Mouse (Mus musculus) erythroblast, embryonic 14.5 days (primary cell): ENCODE data around the gene Igfbp4. TPM values are rescaled to one million over a fixed set of nuclear protein-coding genes. Genes with fewer than 3 reads are reported as not detected.

Experiments
- H3K27me3 ChIP-seq: 2 replicates; pipeline ENCODE4 v1.6.1; 2012; ENCODE audit warnings: inconsistent platforms; ENCODE audit not compliant: control insufficient read depth
- H3K36me3 ChIP-seq: 2 replicates; pipeline ENCODE4 v1.6.1; 2012; ENCODE audit warnings: mild to moderate bottlenecking, inconsistent platforms; ENCODE audit not compliant: control insufficient read depth
- H3K4me1 ChIP-seq: 2 replicates; pipeline ENCODE4 v1.6.1; 2012; ENCODE audit warnings: inconsistent platforms; ENCODE audit not compliant: control insufficient read depth
- H3K4me3 ChIP-seq: replicated peaks from 2 replicates; pipeline ENCODE3; 2012; ENCODE audit warnings: moderate library complexity, mild to moderate bottlenecking, inconsistent platforms
- H3K9me3 ChIP-seq: 2 replicates; pipeline ENCODE4 v1.6.1; 2012; ENCODE audit warnings: low read length, inconsistent platforms, mixed read lengths; ENCODE audit not compliant: control insufficient read depth
- GATA1 ChIP-seq: IDR thresholded peaks from 2 replicates; pipeline ENCODE4 v1.6.1; 2012; ENCODE audit warnings: low read length, inconsistent platforms, mixed read lengths
- TAL1 ChIP-seq: IDR thresholded peaks from 3 replicates; pipeline ENCODE4 v1.6.1; 2012; ENCODE audit warnings: low read length, inconsistent platforms, mixed read lengths
- polyA plus RNA-seq: library from polyadenylated mRNA; stranded (reverse); fragments of >175 nt; gene quantifications from 2 replicates; pipeline ENCODE4 v1.2.3, GENCODE M21; 2012

The Igfbp4 gene
- polyA plus RNA-seq, 1 experiment, result 2.9 TPM

- H3K27me3 ChIP-seq, result no peaks in the 10 kb centered on the region
- H3K4me3 ChIP-seq, result no peak overlapping the region
- TF ChIP-seq GATA1, result no peak
- no peaks in the 10 kb centered on the region for H3K9me3 ChIP-seq
- H3K36me3 ChIP-seq, result no peaks in the 10 kb centered on the region
- H3K4me1 ChIP-seq, result no peaks in the 10 kb centered on the region
Measured at GRCm38 (mm10) chr11:99071866-99072265, 30.8 kb downstream of the Igfbp4 start.

DNA sequence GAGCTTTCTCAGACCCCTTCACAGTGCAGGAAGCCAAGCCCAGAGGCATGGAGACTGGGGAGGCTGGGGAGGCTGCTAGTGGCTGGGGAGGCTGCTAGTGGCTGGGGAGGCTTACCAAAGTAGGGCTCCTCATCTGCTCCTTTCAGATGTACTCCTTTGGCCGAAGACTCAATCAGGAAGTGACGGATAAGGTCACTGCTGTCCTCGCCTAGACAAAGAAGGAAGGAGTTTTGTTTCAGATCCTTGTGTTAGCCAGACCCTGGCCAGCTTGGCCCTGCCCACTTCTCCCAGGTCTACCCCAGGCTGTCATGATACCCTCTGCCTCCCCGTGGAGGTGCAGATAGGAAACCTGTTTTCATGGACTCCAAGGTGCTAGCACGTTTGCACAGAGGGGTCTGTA, 32.7 kb downstream of the Igfbp4 start:
- Histone ChIP-seq H3K4me3 (no peak overlapping the region), H3K27me3 (no peaks in the 10 kb centered on the region), H3K36me3 (no peaks in the 10 kb centered on the region), H3K9me3 (no peaks in the 10 kb centered on the region), H3K4me1 (no peaks in the 10 kb centered on the region)
- TF ChIP-seq TAL1, result no peak
- TF ChIP-seq GATA1, result no peak

DNA sequence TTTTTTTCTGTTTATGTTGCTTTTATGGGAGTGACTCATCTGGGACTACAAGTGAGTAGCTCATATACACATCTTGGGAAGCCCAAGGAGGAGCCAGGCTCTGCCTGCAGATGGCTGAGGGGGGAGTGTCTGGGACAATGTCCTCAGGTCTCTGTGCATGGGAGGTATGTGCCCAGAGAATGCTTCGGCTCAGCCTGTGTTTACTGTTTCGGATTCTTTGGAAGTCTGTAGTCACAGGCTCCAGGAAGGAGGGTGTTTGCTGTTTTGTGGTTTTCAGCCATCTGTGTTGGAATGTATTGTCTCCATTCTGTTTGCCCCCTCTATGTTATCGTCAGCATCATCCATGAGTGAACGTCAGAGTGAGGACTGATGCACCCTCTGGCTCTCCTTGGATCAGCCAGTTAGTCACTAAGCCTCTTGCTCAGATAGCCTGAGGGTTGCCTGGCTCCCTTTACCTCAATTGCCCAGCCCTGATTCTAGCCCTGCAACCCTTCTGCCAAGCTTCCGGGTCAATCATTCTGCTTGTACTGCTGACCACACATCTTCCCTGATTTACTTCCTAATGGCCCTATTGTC, 35.8 kb downstream of the Igfbp4 start:
- Histone ChIP-seq H3K9me3 (no peaks in the 10 kb centered on the region), H3K27me3 (no peaks in the 10 kb centered on the region), H3K4me1 (no peaks in the 10 kb centered on the region), H3K36me3 (no peaks in the 10 kb centered on the region), H3K4me3 (no peak overlapping the region)
- TF ChIP-seq GATA1, result no peak
- TF ChIP-seq TAL1, result no peak

- H3K36me3 ChIP-seq, result no peaks in the 10 kb centered on the region
- no peaks in the 10 kb centered on the region for H3K4me1 ChIP-seq
- H3K4me3 ChIP-seq, result no peak overlapping the region
- no peaks in the 10 kb centered on the region for H3K27me3 ChIP-seq
- no peak for TF ChIP-seq GATA1
- no peak for TF ChIP-seq TAL1
- H3K9me3 ChIP-seq, result no peaks in the 10 kb centered on the region
Measured at GRCm38 (mm10) chr11:99077869-99078268, 36.8 kb downstream of the Igfbp4 start.

DNA sequence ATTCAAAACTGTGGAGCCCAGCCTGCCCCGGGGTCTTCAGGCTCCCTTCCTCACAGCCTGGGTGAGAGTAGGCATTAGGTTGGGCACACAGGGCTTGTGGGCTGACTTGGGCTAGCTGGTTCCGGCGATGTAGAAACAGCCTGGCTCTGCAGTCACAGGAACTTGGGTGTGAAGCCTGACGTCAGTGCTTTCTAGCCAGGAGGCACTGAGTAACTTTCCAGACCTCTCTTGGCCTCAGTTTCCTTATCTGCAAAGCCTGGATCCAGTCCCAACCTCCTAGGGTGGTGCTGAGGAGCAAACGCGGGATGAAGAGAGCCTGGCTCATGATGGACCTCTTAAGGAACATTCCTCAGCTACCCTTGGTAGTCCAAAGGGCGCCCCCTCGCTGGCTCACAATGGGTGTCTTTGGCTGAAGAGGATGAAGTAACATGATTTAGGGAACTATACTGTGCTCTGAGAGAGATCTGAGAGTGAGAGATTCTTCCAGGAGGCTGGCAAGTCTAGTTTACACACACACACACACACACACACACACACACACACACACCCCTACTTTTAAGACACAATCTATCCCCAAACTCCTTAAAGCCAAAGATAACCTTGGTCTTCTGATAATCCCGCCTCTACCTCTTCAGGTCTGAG, 40.0 kb downstream of the Igfbp4 start:
- TF ChIP-seq GATA1 (no peak), TAL1 (no peak)
- Histone ChIP-seq H3K9me3 (no peaks in the 10 kb centered on the region), H3K4me3 (no peak overlapping the region), H3K4me1 (no peaks in the 10 kb centered on the region), H3K27me3 (no peaks in the 10 kb centered on the region), H3K36me3 (no peaks in the 10 kb centered on the region)

GRCm38 (mm10) chr11:99081566-99081965, 40.5 kb downstream of the Igfbp4 start:
- Histone ChIP-seq H3K4me1 (no peaks in the 10 kb centered on the region), H3K27me3 (no peaks in the 10 kb centered on the region), H3K9me3 (no peaks in the 10 kb centered on the region), H3K36me3 (no peaks in the 10 kb centered on the region), H3K4me3 (no peak overlapping the region)
- TF ChIP-seq GATA1 (no peak), TAL1 (no peak)

- H3K27me3 ChIP-seq, result no peaks in the 10 kb centered on the region
Measured at GRCm38 (mm10) chr11:99082098-99082497, 41.1 kb downstream of the Igfbp4 start.

DNA sequence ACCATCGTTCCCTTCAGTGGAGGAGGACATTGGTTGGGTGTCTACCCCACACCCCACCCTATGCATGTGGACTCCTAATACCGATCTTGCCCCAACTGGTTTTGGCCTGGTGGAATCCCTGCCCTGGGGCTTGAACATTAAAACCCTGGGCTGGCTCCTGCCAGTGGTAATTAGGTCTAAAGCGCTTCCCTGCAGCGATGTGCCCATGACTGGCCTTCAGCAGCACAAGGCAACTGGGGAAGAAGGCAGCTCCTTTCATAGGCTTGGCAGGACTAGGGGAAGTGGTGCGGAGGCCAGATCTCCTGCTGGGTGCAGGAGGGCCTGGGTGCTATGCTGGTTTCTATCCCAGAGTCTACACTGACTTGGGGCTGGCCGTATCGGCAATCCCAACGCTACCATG, 42.5 kb downstream of the Igfbp4 start:
- Histone ChIP-seq H3K4me1 (no peaks in the 10 kb centered on the region), H3K27me3 (no peaks in the 10 kb centered on the region), H3K36me3 (no peaks in the 10 kb centered on the region), H3K9me3 (no peaks in the 10 kb centered on the region), H3K4me3 (no peak overlapping the region)
- no peak for TF ChIP-seq TAL1
- TF ChIP-seq GATA1, result no peak

More at GRCm38 (mm10) chr11:99082098-99082497, 41.1 kb downstream of the Igfbp4 start:
- Histone ChIP-seq H3K9me3 (no peaks in the 10 kb centered on the region), H3K4me3 (no peak overlapping the region), H3K36me3 (no peaks in the 10 kb centered on the region), H3K4me1 (no peaks in the 10 kb centered on the region)
- TF ChIP-seq TAL1, result no peak
- TF ChIP-seq GATA1, result no peak

DNA sequence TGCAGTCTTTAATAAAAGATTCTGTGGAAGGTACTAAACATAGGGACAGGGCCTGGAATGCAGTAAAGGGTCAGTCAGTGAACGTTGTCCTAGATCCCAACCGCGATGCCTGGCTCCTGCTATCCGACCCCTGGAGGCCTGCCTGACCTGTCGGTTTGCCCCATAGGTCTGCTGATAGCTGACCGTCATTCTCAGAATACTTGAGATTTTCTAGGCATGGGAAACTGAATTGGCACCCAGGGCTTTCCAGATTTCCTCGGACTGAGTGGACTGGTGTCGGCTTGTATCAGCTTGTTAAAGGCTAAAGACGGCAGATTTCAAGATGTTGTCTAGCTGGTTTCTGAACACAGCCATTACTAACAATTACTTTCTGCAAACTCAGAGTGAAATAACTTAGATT, 43.3 kb downstream of the Igfbp4 start:
- TF ChIP-seq GATA1 (no peak), TAL1 (no peak)
- Histone ChIP-seq H3K36me3 (no peaks in the 10 kb centered on the region), H3K4me3 (no peak overlapping the region), H3K27me3 (no peaks in the 10 kb centered on the region), H3K4me1 (no peaks in the 10 kb centered on the region), H3K9me3 (no peaks in the 10 kb centered on the region)

DNA sequence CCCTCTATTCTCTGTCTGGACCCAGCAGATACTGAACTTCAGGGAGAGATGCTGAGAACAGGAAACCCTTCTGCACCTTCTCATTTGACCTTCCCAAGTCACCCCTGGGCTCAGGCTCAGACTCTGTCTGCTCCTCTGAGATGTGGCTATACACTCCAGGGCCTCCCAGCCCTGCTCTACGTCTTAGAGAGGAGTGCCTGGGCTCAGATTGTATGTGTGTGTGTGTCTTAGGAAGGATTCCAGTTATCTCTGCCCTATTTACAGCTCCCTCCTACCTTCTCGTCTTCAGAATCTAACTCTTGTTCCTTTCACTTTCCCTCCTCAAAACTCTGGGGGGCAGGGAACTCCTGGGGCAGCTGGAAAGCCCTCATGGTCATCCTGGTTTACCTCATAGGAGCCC, 47.4 kb downstream of the Igfbp4 start:
- no peak for TF ChIP-seq GATA1
- no peak for TF ChIP-seq TAL1
- H3K9me3 ChIP-seq, result no peaks in the 10 kb centered on the region
- H3K4me3 ChIP-seq, result no peak overlapping the region
- no peaks in the 10 kb centered on the region for H3K4me1 ChIP-seq
- no peaks in the 10 kb centered on the region for H3K27me3 ChIP-seq
- no peaks in the 10 kb centered on the region for H3K36me3 ChIP-seq
